Mouse (Mus musculus) CH12.LX (cell line): ENCODE data around the gene Olfr1221.
"Not testable (repeated sequence)": the region's sequence is repeated elsewhere in the genome, so short reads cannot be mapped to it uniquely, and the experiment has no call there.

ENCODE experiments used
- CTCF ChIP-seq, 2 experiments: IDR thresholded peaks in 1 of 2; conservative IDR thresholded peaks in 1 of 2; 2 replicates each; pipeline ENCODE4 v1.5.1; 2011 to 2012; ENCODE audit warnings: low read depth in 2 of 2, low read length in 2 of 2, improper control_type of control experiment in 1 of 2, inconsistent platforms in 1 of 2, mild to moderate bottlenecking in 1 of 2, moderate library complexity in 1 of 2
- HCFC1 ChIP-seq: IDR thresholded peaks from 2 replicates; pipeline ENCODE4 v1.6.1; 2012; ENCODE audit warnings: low read depth, mild to moderate bottlenecking, inconsistent platforms, low read length, improper control_type of control experiment

DNA sequence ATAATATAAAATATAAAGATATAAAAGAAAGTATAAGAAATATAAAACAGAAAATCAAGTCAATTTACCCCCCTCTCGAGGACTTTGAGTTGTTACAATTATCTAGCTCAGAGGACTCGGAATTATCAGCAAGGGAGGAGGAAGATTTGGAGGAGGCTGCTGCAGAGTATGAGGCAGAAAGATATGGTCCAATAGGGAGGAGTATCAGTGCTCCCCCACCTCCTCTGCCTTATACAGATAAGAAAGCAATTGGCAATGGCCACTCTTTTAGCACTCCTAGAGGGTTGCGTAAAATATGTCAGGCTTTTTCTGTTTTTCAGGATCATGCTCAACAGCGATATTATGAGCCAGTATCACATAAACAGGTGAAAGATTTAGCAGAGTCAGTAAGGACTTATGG is 47.6 kb upstream of the Olfr1221 start:
- TF ChIP-seq HCFC1; CTCF (conservative IDR thresholded peaks at IDR 0.05 in 1 of 2, IDR thresholded peaks at IDR 0.05 in 1 of 2; ENCODE audit: low read depth in 2 of 2, low read length in 2 of 2): not testable (repeated sequence)
